Mouse (Mus musculus) thymus, adult 2 months (tissue): ENCODE measurements around the gene Epas1.

Experiments used
- CTCF ChIP-seq: fragments of 200-500 bp; IDR thresholded peaks from 2 replicates; pipeline ENCODE4 v1.5.1; 2012; ENCODE audit warnings: mild to moderate bottlenecking, control low read depth, low read length, moderate library complexity, borderline replicate concordance; ENCODE audit not compliant: control insufficient read depth, poor library complexity, insufficient read depth; ENCODE audit errors: extremely low read depth
- POLR2A ChIP-seq: fragments of 200-500 bp; IDR thresholded peaks from 2 replicates; pipeline ENCODE4 v1.6.1; 2012; ENCODE audit warnings: mild to moderate bottlenecking, low read length, control low read depth, moderate library complexity; ENCODE audit not compliant: control insufficient read depth, poor library complexity, insufficient read depth; ENCODE audit errors: extremely low read depth

GRCm38 (mm10) chr17:86852591-86853031 is 99.1 kb downstream of the Epas1 start:
- TF ChIP-seq CTCF = no peak
- no peak for TF ChIP-seq POLR2A
